Mouse (Mus musculus) stomach, postnatal 0 days (tissue): Measurements from ENCODE around the gene Nppb.

Experiments used
- CTCF ChIP-seq: IDR thresholded peaks from 2 replicates; pipeline ENCODE4 v1.5.1; 2016; ENCODE audit warnings: antibody characterized with exemption, low read depth, mild to moderate bottlenecking, moderate library complexity
- EP300 ChIP-seq: optimal IDR thresholded peaks from 2 replicates; pipeline ENCODE3; 2016; ENCODE audit warnings: antibody characterized with exemption

- TF ChIP-seq CTCF = no peak
- TF ChIP-seq EP300 = no peak
Observed at GRCm38 (mm10) chr4:148012216-148012615, 26.6 kb downstream of the Nppb start.
